Mouse (Mus musculus): Measurements from ENCODE around the gene Kcnt1.

GRCm38 (mm10) chr2:25924934-25925333 lies 61.4 kb downstream of the Kcnt1 start:
- TF ChIP-seq CTCF (IDR thresholded peaks at IDR 0.05; ENCODE audit: control insufficient read depth, insufficient read depth, low read length): no peak
- no peak for TF ChIP-seq POLR2A (IDR thresholded peaks at IDR 0.05; ENCODE audit: borderline replicate concordance, control insufficient read depth, low read depth, low read length)

Measured in bone marrow, adult 2 months (tissue).